Mouse (Mus musculus): ENCODE results near the gene Nsf. TPM values are rescaled to one million over a fixed set of nuclear protein-coding genes. Genes with fewer than 3 reads are reported as not detected.
A peak's percentile ranks its signal among the peaks of the same experiment; 100 is the strongest.

Nsf gene
- 20.3 and 28.4 TPM in 2 replicates for total RNA-seq (2015)
- 32.5 and 35.8 TPM in 2 replicates for total RNA-seq (2017)

- peak; percentile 83 for ATAC-seq (replicated peaks; ENCODE audit: poor library complexity)
Observed at GRCm38 (mm10) chr11:103953896-103954292, at the start of gene Nsf. Gene Nsf, minus strand, starts transcription at chr11:103954056.

GRCm38 (mm10) chr11:104003397-104003796 is 49.5 kb upstream of the Nsf start:
- ATAC-seq (replicated peaks; ENCODE audit: poor library complexity), result no peak

GRCm38 (mm10) chr11:104002191-104002590 is 48.3 kb upstream of the Nsf start:
- ATAC-seq (replicated peaks; ENCODE audit: poor library complexity), result no peak

GRCm38 (mm10) chr11:104001395-104001955 is 47.6 kb upstream of the Nsf start:
- ATAC-seq (replicated peaks; ENCODE audit: poor library complexity), result no peak

GRCm38 (mm10) chr11:104000667-104001394 is 47.0 kb upstream of the Nsf start:
- ATAC-seq (replicated peaks; ENCODE audit: poor library complexity), result peak; percentile 93

GRCm38 (mm10) chr11:103998737-103999136 is 44.9 kb upstream of the Nsf start:
- ATAC-seq (replicated peaks; ENCODE audit: poor library complexity), result no peak

- ATAC-seq (replicated peaks; ENCODE audit: poor library complexity), result peak; percentile 49
Observed at GRCm38 (mm10) chr11:103997385-103997784, 43.5 kb upstream of the Nsf start.

- peak; percentile 82 for ATAC-seq (replicated peaks; ENCODE audit: poor library complexity)
Observed at GRCm38 (mm10) chr11:103992638-103993037, 38.8 kb upstream of the Nsf start.

GRCm38 (mm10) chr11:103990049-103990557 is 36.2 kb upstream of the Nsf start:
- ATAC-seq (replicated peaks; ENCODE audit: poor library complexity), result peak; percentile 36; the same call in 1 of the 2 replicates

- ATAC-seq (replicated peaks; ENCODE audit: poor library complexity), result peak; percentile 74
Observed at GRCm38 (mm10) chr11:103987423-103987822, 33.6 kb upstream of the Nsf start.

- peak; percentile 66 for ATAC-seq (replicated peaks; ENCODE audit: poor library complexity)
Observed at GRCm38 (mm10) chr11:103984067-103984466, 30.2 kb upstream of the Nsf start.

- ATAC-seq (replicated peaks; ENCODE audit: poor library complexity), result no peak
Observed at GRCm38 (mm10) chr11:103981826-103982225, 28.0 kb upstream of the Nsf start.

GRCm38 (mm10) chr11:103979381-103979780 is 25.5 kb upstream of the Nsf start:
- ATAC-seq (replicated peaks; ENCODE audit: poor library complexity), result peak; percentile 70

- ATAC-seq (replicated peaks; ENCODE audit: poor library complexity), result no peak
Observed at GRCm38 (mm10) chr11:103970876-103971275, 17.0 kb upstream of the Nsf start.

- ATAC-seq (replicated peaks; ENCODE audit: poor library complexity), result no peak
Observed at GRCm38 (mm10) chr11:103969278-103969677, 15.4 kb upstream of the Nsf start.

- ATAC-seq (replicated peaks; ENCODE audit: poor library complexity), result no peak
Observed at GRCm38 (mm10) chr11:103967106-103967735, 13.4 kb upstream of the Nsf start.

GRCm38 (mm10) chr11:103956866-103957265 is 3.0 kb upstream of the Nsf start:
- ATAC-seq (replicated peaks; ENCODE audit: poor library complexity), result no peak

- peak; percentile 61 for ATAC-seq (replicated peaks; ENCODE audit: poor library complexity)
Observed at GRCm38 (mm10) chr11:103953032-103953895, 592 bp downstream of the Nsf start.

GRCm38 (mm10) chr11:103952635-103953031 is 1.2 kb downstream of the Nsf start:
- no peak for ATAC-seq (replicated peaks; ENCODE audit: poor library complexity)

GRCm38 (mm10) chr11:103951106-103951505 is 2.8 kb downstream of the Nsf start:
- no peak for ATAC-seq (replicated peaks; ENCODE audit: poor library complexity)

GRCm38 (mm10) chr11:103948952-103949351 is 4.9 kb downstream of the Nsf start:
- no peak for ATAC-seq (replicated peaks; ENCODE audit: poor library complexity)
